Mouse (Mus musculus) MEL (cell line): ENCODE results near the gene Psmg3. TPM values are rescaled to one million over a fixed set of nuclear protein-coding genes. Genes with fewer than 3 reads are reported as not detected.
A peak's percentile ranks its signal among the peaks of the same experiment; 100 is the strongest.

Experiments used
- DNase-seq: peaks from one replicate; pipeline ENCODE4 v3.0.0; 2011; ENCODE audit warnings: low read depth, low spot score
- H3K27ac ChIP-seq: 2 replicates; pipeline ENCODE4 v1.5.1; 2012; ENCODE audit warnings: low read depth, mild to moderate bottlenecking, control low read depth, low read length, moderate library complexity; ENCODE audit not compliant: control insufficient read depth
- H3K27me3 ChIP-seq, 2 experiments: fragments of 150-350 bp in 1 of 2; sonication (generic) in 1 of 2; 2 replicates each; pipeline ENCODE4 v1.6.1; 2012; ENCODE audit warnings: low read length in 2 of 2, mild to moderate bottlenecking in 2 of 2, improper control_type of control experiment in 1 of 2, moderate library complexity in 1 of 2; ENCODE audit not compliant: insufficient read depth in 2 of 2, control insufficient read depth in 1 of 2
- H3K36me3 ChIP-seq, 2 experiments: 2 replicates each; pipeline ENCODE4 v1.6.1; 2012 to 2014; ENCODE audit warnings: low read length in 2 of 2, improper control_type of control experiment in 1 of 2, inconsistent platforms in 1 of 2, mild to moderate bottlenecking in 1 of 2; ENCODE audit not compliant: insufficient read depth in 2 of 2, control insufficient read depth in 1 of 2
- H3K4me1 ChIP-seq, 2 experiments: fragments of 150-350 bp in 1 of 2; sonication (generic) in 1 of 2; 2 replicates each; pipeline ENCODE4 v1.6.1; 2012; ENCODE audit warnings: low read length in 2 of 2, improper control_type of control experiment in 1 of 2, mild to moderate bottlenecking in 1 of 2; ENCODE audit not compliant: insufficient read depth in 2 of 2, control insufficient read depth in 1 of 2
- H3K4me3 ChIP-seq, 2 experiments: fragments of 150-350 bp in 1 of 2; sonication (generic) in 1 of 2; 2 replicates each; pipeline ENCODE4 v1.5.1; 2012; ENCODE audit warnings: low read depth in 2 of 2, low read length in 2 of 2, mild to moderate bottlenecking in 2 of 2, moderate library complexity in 2 of 2, control low read depth in 1 of 2, improper control_type of control experiment in 1 of 2; ENCODE audit not compliant: control insufficient read depth in 1 of 2, insufficient read depth in 1 of 2
- H3K79me2 ChIP-seq: 2 replicates; pipeline ENCODE4 v1.6.1; 2012; ENCODE audit warnings: mild to moderate bottlenecking, low read length, moderate library complexity; ENCODE audit not compliant: control insufficient read depth, poor library complexity, insufficient read depth
- H3K9ac ChIP-seq: 2 replicates; pipeline ENCODE4 v1.6.1; 2012; ENCODE audit warnings: low read depth, mild to moderate bottlenecking, control low read depth, low read length, moderate library complexity; ENCODE audit not compliant: control insufficient read depth, poor library complexity, severe bottlenecking
- H3K9me3 ChIP-seq: fragments of 150-350 bp; sonication (generic); replicated peaks from 2 replicates; pipeline ENCODE4 v1.6.1; 2012; ENCODE audit warnings: mild to moderate bottlenecking, low read length, improper control_type of control experiment, moderate library complexity; ENCODE audit not compliant: insufficient read depth
- BHLHE40 ChIP-seq: IDR thresholded peaks from 2 replicates; pipeline ENCODE4 v1.6.1; 2012; ENCODE audit warnings: low read depth, mild to moderate bottlenecking, inconsistent platforms, low read length, improper control_type of control experiment, borderline replicate concordance
- CHD2 ChIP-seq: IDR thresholded peaks from 2 replicates; pipeline ENCODE4 v1.6.1; 2011; ENCODE audit warnings: low read length, improper control_type of control experiment
- CTCF ChIP-seq, 3 experiments: IDR thresholded peaks in 2 of 3; conservative IDR thresholded peaks in 1 of 3; 2 replicates each; pipeline ENCODE4 v1.5.1; 2011 to 2012; ENCODE audit warnings: low read length in 3 of 3, low read depth in 2 of 3, mild to moderate bottlenecking in 2 of 3, improper control_type of control experiment in 1 of 3, inconsistent platforms in 1 of 3, mixed read lengths in 1 of 3, moderate library complexity in 1 of 3; ENCODE audit not compliant: control insufficient read depth in 1 of 3, insufficient read depth in 1 of 3, poor library complexity in 1 of 3, severe bottlenecking in 1 of 3
- E2F4 ChIP-seq: IDR thresholded peaks from 2 replicates; pipeline ENCODE4 v1.6.1; 2011; ENCODE audit warnings: low read depth, low read length, improper control_type of control experiment, borderline replicate concordance
- ELF1 ChIP-seq: IDR thresholded peaks from 2 replicates; pipeline ENCODE4 v1.6.1; 2014; ENCODE audit warnings: low read depth, mild to moderate bottlenecking, inconsistent platforms, low read length, improper control_type of control experiment, moderate library complexity
- EP300 ChIP-seq, 2 experiments: IDR thresholded peaks; 2 replicates each; pipeline ENCODE4 v1.6.1; 2011; ENCODE audit warnings: improper control_type of control experiment in 2 of 2, low read length in 2 of 2, low read depth in 1 of 2, mild to moderate bottlenecking in 1 of 2
- ETS1 ChIP-seq: IDR thresholded peaks from 2 replicates; pipeline ENCODE4 v1.6.1; 2012; ENCODE audit warnings: low read depth, mild to moderate bottlenecking, inconsistent platforms, low read length, improper control_type of control experiment, moderate library complexity
- GABPA ChIP-seq: IDR thresholded peaks from 2 replicates; pipeline ENCODE4 v1.6.1; 2012; ENCODE audit warnings: low read depth, mild to moderate bottlenecking, inconsistent platforms, low read length, improper control_type of control experiment, moderate library complexity
- GATA1 ChIP-seq: IDR thresholded peaks from 2 replicates; pipeline ENCODE4 v1.6.1; 2011; ENCODE audit warnings: low read depth, low read length, improper control_type of control experiment
- JUND ChIP-seq: IDR thresholded peaks from 2 replicates; pipeline ENCODE4 v1.6.1; 2011; ENCODE audit warnings: low read depth, mild to moderate bottlenecking, improper control_type of control experiment, low read length
- KAT2A ChIP-seq: conservative IDR thresholded peaks from 2 replicates; pipeline ENCODE4 v1.6.1; 2012; ENCODE audit warnings: low read depth, low read length, improper control_type of control experiment, inconsistent platforms
- MAFK ChIP-seq: IDR thresholded peaks from 2 replicates; pipeline ENCODE4 v1.6.1; 2011; ENCODE audit warnings: low read depth, mild to moderate bottlenecking, low read length, improper control_type of control experiment, borderline replicate concordance
- MAZ ChIP-seq: IDR thresholded peaks from 2 replicates; pipeline ENCODE4 v1.6.1; 2012; ENCODE audit warnings: low read depth, mild to moderate bottlenecking, inconsistent platforms, low read length, improper control_type of control experiment
- MEF2A ChIP-seq: IDR thresholded peaks from 2 replicates; pipeline ENCODE4 v1.6.1; 2014; ENCODE audit warnings: low read depth, mild to moderate bottlenecking, inconsistent platforms, low read length, improper control_type of control experiment; ENCODE audit not compliant: poor library complexity, insufficient replicate concordance, severe bottlenecking; ENCODE audit errors: extremely low read depth
- MXI1 ChIP-seq: IDR thresholded peaks from 2 replicates; pipeline ENCODE4 v1.6.1; 2011; ENCODE audit warnings: mild to moderate bottlenecking, low read depth, low read length, improper control_type of control experiment
- MYB ChIP-seq: IDR thresholded peaks from 2 replicates; pipeline ENCODE4 v1.6.1; 2011; ENCODE audit warnings: mild to moderate bottlenecking, low read depth, low read length, improper control_type of control experiment
- NELFE ChIP-seq: IDR thresholded peaks from 2 replicates; pipeline ENCODE4 v1.6.1; 2011; ENCODE audit warnings: low read depth, low read length, improper control_type of control experiment
- POLR2A ChIP-seq, 2 experiments: IDR thresholded peaks; 2 replicates each; pipeline ENCODE4 v1.6.1; 2011 to 2012; ENCODE audit warnings: low read length in 2 of 2, mild to moderate bottlenecking in 2 of 2, control low read depth in 1 of 2, improper control_type of control experiment in 1 of 2, low read depth in 1 of 2, moderate library complexity in 1 of 2; ENCODE audit not compliant: control insufficient read depth in 1 of 2, insufficient read depth in 1 of 2, poor library complexity in 1 of 2
- POLR2AphosphoS2 ChIP-seq: IDR thresholded peaks from 2 replicates; pipeline ENCODE4 v1.6.1; 2011; ENCODE audit warnings: low read length, improper control_type of control experiment
- RAD21 ChIP-seq: IDR thresholded peaks from 2 replicates; pipeline ENCODE4 v1.6.1; 2011; ENCODE audit warnings: mild to moderate bottlenecking, low read depth, low read length, improper control_type of control experiment
- RCOR1 ChIP-seq: IDR thresholded peaks from 2 replicates; pipeline ENCODE4 v1.6.1; 2012; ENCODE audit warnings: low read depth, mild to moderate bottlenecking, inconsistent platforms, low read length, improper control_type of control experiment
- SIN3A ChIP-seq: IDR thresholded peaks from 2 replicates; pipeline ENCODE4 v1.6.1; 2012; ENCODE audit warnings: low read length, improper control_type of control experiment, inconsistent platforms
- SMC3 ChIP-seq: IDR thresholded peaks from 2 replicates; pipeline ENCODE4 v1.6.1; 2011; ENCODE audit warnings: low read depth, low read length, improper control_type of control experiment
- TAL1 ChIP-seq: IDR thresholded peaks from 2 replicates; pipeline ENCODE4 v1.6.1; 2012; ENCODE audit warnings: mild to moderate bottlenecking, inconsistent platforms, low read length, moderate library complexity, mixed read lengths
- TBP ChIP-seq: IDR thresholded peaks from 2 replicates; pipeline ENCODE4 v1.8.0; 2011; ENCODE audit warnings: low read depth, low read length, improper control_type of control experiment
- TCF12 ChIP-seq: IDR thresholded peaks from 2 replicates; pipeline ENCODE4 v1.6.1; 2014; ENCODE audit warnings: low read depth, mild to moderate bottlenecking, inconsistent platforms, low read length, improper control_type of control experiment, moderate library complexity
- USF1 ChIP-seq: IDR thresholded peaks from 2 replicates; pipeline ENCODE4 v1.6.1; 2014; ENCODE audit warnings: low read depth, mild to moderate bottlenecking, inconsistent platforms, low read length, improper control_type of control experiment, moderate library complexity
- ZMIZ1 ChIP-seq: IDR thresholded peaks from 2 replicates; pipeline ENCODE4 v1.6.1; 2012; ENCODE audit warnings: low read depth, mild to moderate bottlenecking, inconsistent platforms, low read length, improper control_type of control experiment, moderate library complexity
- polyA plus RNA-seq, 2 experiments: library from polyadenylated mRNA; stranded (reverse) in 1 of 2; unstranded in 1 of 2; fragments of >175 nt in 1 of 2; fragments of >200 nt in 1 of 2; gene quantifications; 2 replicates each; pipeline versions ENCODE4 v1.2.1 to v1.2.4; 2012; ENCODE audit warnings: low replicate concordance in 2 of 2, low read depth in 1 of 2; ENCODE audit not compliant: insufficient read length in 2 of 2, insufficient read depth in 1 of 2, missing spikeins in 1 of 2
- total RNA-seq: library from RNA; depleted of rRNA; stranded (reverse); fragments of 300-350 nt; gene quantifications from 2 replicates; pipeline ENCODE4 v1.2.3, GENCODE M21; 2012

Gene Psmg3
- total and polyA plus RNA-seq, 3 experiments: 75.4 to 81.9 TPM; not detected in 1

DNA sequence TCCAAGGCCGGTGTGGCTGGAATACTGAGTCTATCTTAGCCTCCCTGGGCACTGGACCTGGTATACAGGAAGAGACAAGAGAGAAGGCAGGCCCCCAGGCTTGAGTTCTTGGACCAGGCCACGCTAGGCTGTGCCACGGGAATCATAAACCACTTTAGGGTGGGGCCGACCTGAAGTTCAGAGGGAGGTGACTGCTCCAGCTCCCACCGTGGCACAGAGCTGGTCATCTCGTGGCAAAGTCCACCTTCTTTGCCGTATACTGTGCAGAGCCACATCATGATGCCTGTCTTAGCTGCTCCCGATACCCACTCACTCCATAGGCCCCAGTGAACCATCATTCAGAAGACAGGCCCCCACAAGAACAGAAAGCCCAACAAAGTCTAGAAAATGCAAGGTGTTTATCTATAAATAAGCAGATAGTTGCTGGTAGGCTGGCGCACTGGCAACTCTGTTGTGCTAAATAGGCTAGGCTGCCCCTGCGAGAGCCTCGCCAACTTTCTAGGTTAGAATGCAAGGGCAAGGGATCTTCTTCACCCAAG lies 22.0 kb downstream of the Psmg3 start:
- peaks cover 0 to 20% of the 10 kb centered on the region in 2 experiments; a peak in 3 of 4 replicates for H3K36me3 ChIP-seq
- TF ChIP-seq ETS1: peak; percentile 11; the same call in 1 of the 2 replicates
- peak; percentile 30; the same call in 1 of the 2 replicates for TF ChIP-seq TCF12
- TF ChIP-seq TAL1: peak; percentile 34; the same call in 1 of the 2 replicates
- no peak for TF ChIP-seq SIN3A
- TF ChIP-seq EP300 (IDR thresholded peaks at IDR 0.05; ENCODE audit: low read depth in 1 of 2, low read length in 2 of 2): peak; percentile 55 to 57; a peak in 2 of 4 replicates
- no peak for TF ChIP-seq RAD21
- peak; percentile 43; the same call in 1 of the 2 replicates for TF ChIP-seq GATA1
- peak; percentile 2; the same call in 1 of the 2 replicates for TF ChIP-seq ELF1
- TF ChIP-seq MEF2A: peak; percentile 15; the same call in 1 of the 2 replicates
- H3K4me3 ChIP-seq: peak overlapping the region; percentile 8 to 21
- no peaks in the 10 kb centered on the region for H3K79me2 ChIP-seq
- peak overlapping the region; percentile 66 for H3K9ac ChIP-seq
- peak overlapping the region; percentile 99 for H3K27ac ChIP-seq
- no peaks in the 10 kb centered on the region for H3K27me3 ChIP-seq
- no peaks in the 10 kb centered on the region for H3K9me3 ChIP-seq
- DNase-seq: no peak
- peaks cover 6 to 32% of the 10 kb centered on the region in 2 experiments for H3K4me1 ChIP-seq

GRCm38 (mm10) chr5:139804107-139804551 lies 22.6 kb downstream of the Psmg3 start:
- peaks cover 6 to 32% of the 10 kb centered on the region in 2 experiments for H3K4me1 ChIP-seq
- H3K9ac ChIP-seq: peak overlapping the region; percentile 66

More at GRCm38 (mm10) chr5:139804107-139804551, 22.6 kb downstream of the Psmg3 start:
- H3K36me3 ChIP-seq: peaks cover 0 to 20% of the 10 kb centered on the region in 2 experiments; a peak in 3 of 4 replicates
- no peaks in the 10 kb centered on the region for H3K79me2 ChIP-seq
- H3K27ac ChIP-seq: peak overlapping the region; percentile 99
- no peaks in the 10 kb centered on the region for H3K9me3 ChIP-seq
- peak; percentile 96 for DNase-seq
- H3K27me3 ChIP-seq: no peaks in the 10 kb centered on the region
- H3K4me3 ChIP-seq: peak overlapping the region; percentile 31 to 52
- TF ChIP-seq GABPA (no peak), ZMIZ1 (peak; percentile 84), E2F4 (no peak), CHD2 (peak; percentile 51; the same call in 1 of the 2 replicates), JUND (peak; percentile 60), USF1 (0 out of 2 replicates have a peak, but pooled peaks have one; percentile 32), NELFE (peak; percentile 45; the same call in 1 of the 2 replicates), TBP (peak; percentile 59), ETS1 (peak; percentile 95), GATA1 (peak; percentile 100), CTCF (IDR thresholded peaks at IDR 0.05 in 2 of 3, conservative IDR thresholded peaks at IDR 0.05 in 1 of 3; ENCODE audit: control insufficient read depth in 1 of 3, insufficient read depth in 1 of 3, low read depth in 2 of 3, low read length in 3 of 3, poor library complexity in 1 of 3, severe bottlenecking in 1 of 3) (no peak), POLR2A (IDR thresholded peaks at IDR 0.05; ENCODE audit: control insufficient read depth in 1 of 2, insufficient read depth in 1 of 2, low read depth in 1 of 2, low read length in 2 of 2, poor library complexity in 1 of 2) (peak; percentile 23 to 65; a peak in 1 of 4 replicates), POLR2AphosphoS2 (peak; percentile 53; the same call in 1 of the 2 replicates), MEF2A (peak; percentile 14; the same call in 1 of the 2 replicates), MAZ (peak; percentile 98), SMC3 (no peak), EP300 (IDR thresholded peaks at IDR 0.05; ENCODE audit: low read depth in 1 of 2, low read length in 2 of 2) (peak; percentile 99), KAT2A (no peak; the same call in 1 of the 2 replicates), TCF12 (peak; percentile 98), RAD21 (no peak; the same call in 1 of the 2 replicates), MXI1 (peak; percentile 78), MYB (peak; percentile 51; the same call in 1 of the 2 replicates), MAFK (peak; percentile 83; the same call in 1 of the 2 replicates), TAL1 (peak; percentile 97), BHLHE40 (peak; percentile 68), RCOR1 (peak; percentile 85; the same call in 1 of the 2 replicates), SIN3A (peak; percentile 95), ELF1 (peak; percentile 12; the same call in 1 of the 2 replicates)
